Mouse (Mus musculus) right cerebral cortex, postnatal 25 days (tissue): ENCODE measurements at regions not wholly inside any gene's neighbourhood (a gene's known extent, or its start where the extent isn't known, plus 50 kb on each side); places are given as distances from the start of the nearest gene placed in this dataset.

Source experiments
- DNase-seq: peaks from one replicate; pipeline ENCODE4 v3.0.0; 2022

GRCm38 (mm10) chr2:137808401-137809230 lies 447.7 kb upstream of the Btbd3 start:
- DNase-seq: no peak

- no peak for DNase-seq
Measured at GRCm38 (mm10) chr2:137807594-137808295, 448.6 kb upstream of the Btbd3 start.

- no peak for DNase-seq
Measured at GRCm38 (mm10) chr2:137794841-137795240, 461.5 kb upstream of the Btbd3 start.

- no peak for DNase-seq
Measured at GRCm38 (mm10) chr2:137784091-137784490, 472.3 kb upstream of the Btbd3 start.

GRCm38 (mm10) chr2:137777430-137777829 lies 478.9 kb upstream of the Btbd3 start:
- DNase-seq: no peak

GRCm38 (mm10) chr2:137764785-137765184 lies 491.6 kb upstream of the Btbd3 start:
- no peak for DNase-seq

GRCm38 (mm10) chr2:137759455-137759854 lies 496.9 kb upstream of the Btbd3 start:
- DNase-seq: no peak

- DNase-seq: no peak
Measured at GRCm38 (mm10) chr2:137758389-137758788, 498.0 kb upstream of the Btbd3 start.

- no peak for DNase-seq
Measured at GRCm38 (mm10) chr2:137757231-137758212, 498.8 kb upstream of the Btbd3 start.

- no peak for DNase-seq
Measured at GRCm38 (mm10) chr2:137756220-137756619, 500.1 kb upstream of the Btbd3 start.

GRCm38 (mm10) chr2:137754481-137754880 lies 501.9 kb upstream of the Btbd3 start:
- DNase-seq: no peak

- no peak for DNase-seq
Measured at GRCm38 (mm10) chr2:137732410-137732809, 524.0 kb upstream of the Btbd3 start.

GRCm38 (mm10) chr2:137730472-137730931 lies 525.9 kb upstream of the Btbd3 start:
- DNase-seq: no peak

- DNase-seq: peak; percentile 34
Measured at GRCm38 (mm10) chr2:137729871-137730270, 526.5 kb upstream of the Btbd3 start.

- DNase-seq: no peak
Measured at GRCm38 (mm10) chr2:137729207-137729606, 527.2 kb upstream of the Btbd3 start.

GRCm38 (mm10) chr2:137723651-137724050 lies 532.7 kb upstream of the Btbd3 start:
- no peak for DNase-seq

GRCm38 (mm10) chr2:137721767-137722424 lies 534.5 kb upstream of the Btbd3 start:
- DNase-seq: no peak

GRCm38 (mm10) chr2:137715891-137716290 lies 540.5 kb upstream of the Btbd3 start:
- DNase-seq: no peak

GRCm38 (mm10) chr2:137706528-137706988 lies 549.8 kb upstream of the Btbd3 start:
- DNase-seq: no peak

- no peak for DNase-seq
Measured at GRCm38 (mm10) chr2:137705724-137706422, 550.5 kb upstream of the Btbd3 start.

GRCm38 (mm10) chr2:137704948-137705723 lies 551.2 kb upstream of the Btbd3 start:
- DNase-seq: no peak
